Mouse (Mus musculus) MEL (cell line): ENCODE measurements around the gene Prkag2.

Experiments used
- POLR2A ChIP-seq, 2 experiments: IDR thresholded peaks; 2 replicates each; pipeline ENCODE4 v1.6.1; 2011 to 2012; ENCODE audit warnings: low read length in 2 of 2, mild to moderate bottlenecking in 2 of 2, control low read depth in 1 of 2, improper control_type of control experiment in 1 of 2, low read depth in 1 of 2, moderate library complexity in 1 of 2; ENCODE audit not compliant: control insufficient read depth in 1 of 2, insufficient read depth in 1 of 2, poor library complexity in 1 of 2
- TAL1 ChIP-seq: IDR thresholded peaks from 2 replicates; pipeline ENCODE4 v1.6.1; 2012; ENCODE audit warnings: mild to moderate bottlenecking, inconsistent platforms, low read length, moderate library complexity, mixed read lengths
- TBP ChIP-seq: IDR thresholded peaks from 2 replicates; pipeline ENCODE4 v1.8.0; 2011; ENCODE audit warnings: low read depth, low read length, improper control_type of control experiment
- UBTF ChIP-seq: IDR thresholded peaks from 2 replicates; pipeline ENCODE4 v1.6.1; 2012; ENCODE audit warnings: low read depth, mild to moderate bottlenecking, inconsistent platforms, low read length, improper control_type of control experiment, moderate library complexity, borderline replicate concordance; ENCODE audit not compliant: insufficient read depth

DNA sequence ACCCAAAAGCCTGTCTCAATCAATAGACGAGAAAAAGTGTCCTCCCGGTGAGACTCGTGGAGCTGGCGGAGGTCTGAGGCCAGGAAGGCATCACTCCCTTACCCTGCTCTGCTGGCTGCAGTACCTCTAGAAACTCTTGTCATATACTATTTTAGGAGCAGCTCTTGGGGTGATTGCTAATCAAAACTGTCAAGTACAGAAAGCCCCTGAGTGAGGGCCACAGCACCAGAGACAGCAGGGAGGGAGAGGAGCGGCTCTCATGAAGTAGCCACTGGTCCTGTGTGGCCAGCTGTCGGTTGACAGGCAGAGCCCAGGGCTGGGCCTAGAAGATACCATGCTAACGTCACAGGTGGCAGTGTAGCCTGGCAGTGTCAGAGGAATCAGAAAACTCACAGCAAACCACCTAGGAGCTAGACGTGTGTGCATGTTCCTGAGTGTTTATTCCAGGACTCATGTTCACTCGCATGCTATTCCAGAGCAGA, 239.0 kb downstream of the Prkag2 start:
- TF ChIP-seq UBTF (no peak), POLR2A (IDR thresholded peaks at IDR 0.05; ENCODE audit: control insufficient read depth in 1 of 2, insufficient read depth in 1 of 2, low read depth in 1 of 2, low read length in 2 of 2, poor library complexity in 1 of 2) (no peak), TBP (no peak), TAL1 (no peak)
